In the genomic region with DNA sequence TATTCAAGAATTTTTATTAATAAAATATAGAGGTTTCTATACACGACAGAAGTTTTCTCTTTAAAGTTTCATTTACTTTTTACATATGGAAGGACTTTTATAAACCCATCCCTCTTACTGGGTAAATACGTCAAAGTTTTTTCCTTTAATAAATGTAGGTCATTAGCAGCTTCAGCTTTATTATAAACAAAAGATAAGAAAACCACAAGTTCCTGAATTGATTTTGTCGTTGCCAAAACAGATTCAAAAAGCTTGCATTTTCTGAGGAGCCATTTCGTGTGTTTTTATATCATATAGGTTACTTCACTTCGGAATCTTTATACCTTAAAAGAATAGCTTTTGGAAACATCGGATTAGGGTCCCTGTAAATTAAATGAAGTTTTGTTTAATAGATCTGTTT, we compare ENCODE assay signal across 51 mouse cellular contexts. TPM values are rescaled to one million over a fixed set of nuclear protein-coding genes. Genes with fewer than 3 reads are reported as not detected.
"Had no signal": no experiment of that assay in that cellular context is flagged by ENCODE, and none has a peak within 500 bp of the region (broad histone marks: within the 10 kb centered on the region; RNA-seq: fewer than 3 reads in every experiment).

No protein-coding gene starts in this region.

- H3K4me2 ChIP-seq: heart, embryonic 11.5 days; heart, embryonic 12.5 days; heart, embryonic 13.5 days; heart, embryonic 15.5 days; intestine, embryonic 15.5 days; kidney, embryonic 15.5 days had no signal

- H3K4me3 ChIP-seq: heart, embryonic 10.5 days; heart, embryonic 12.5 days; heart, embryonic 13.5 days; heart, embryonic 15.5 days; hindbrain, embryonic 10.5 days; hindbrain, embryonic 12.5 days; hindbrain, embryonic 13.5 days; hindbrain, embryonic 15.5 days; intestine, embryonic 15.5 days; kidney, embryonic 15.5 days; layer of hippocampus, adult 2 months; left cerebral cortex, adult 2 months had no signal

- H3K9ac ChIP-seq: heart, embryonic 12.5 days; heart, embryonic 13.5 days; heart, embryonic 15.5 days; hindbrain, embryonic 12.5 days; hindbrain, embryonic 15.5 days; intestine, embryonic 15.5 days; kidney, embryonic 15.5 days had no signal

- H3K9me3 ChIP-seq: heart, embryonic 10.5 days; heart, embryonic 12.5 days; heart, embryonic 13.5 days; heart, embryonic 15.5 days; hindbrain, embryonic 10.5 days; hindbrain, embryonic 12.5 days; hindbrain, embryonic 13.5 days; hindbrain, embryonic 15.5 days; intestine, embryonic 15.5 days; kidney, embryonic 15.5 days had no signal

- H3K4me1 ChIP-seq: intestine, embryonic 15.5 days; kidney, embryonic 15.5 days had no signal

- H3K27ac ChIP-seq: heart, embryonic 10.5 days; heart, embryonic 13.5 days; heart, embryonic 15.5 days; hindbrain, embryonic 10.5 days; hindbrain, embryonic 12.5 days; hindbrain, embryonic 13.5 days; hindbrain, postnatal 0 days; intestine, embryonic 15.5 days; kidney, embryonic 15.5 days; kidney, postnatal 0 days; layer of hippocampus, adult 2 months; left cerebral cortex, adult 2 months had no signal

- ATAC-seq: inflammation-experienced regulatory T-cells, adult 6 months; intestine, embryonic 15.5 days; intestine, embryonic 16.5 days; intestine, postnatal 0 days had no signal

- H3K27me3 ChIP-seq: heart, embryonic 12.5 days; heart, embryonic 13.5 days; heart, embryonic 15.5 days; hindbrain, embryonic 12.5 days; hindbrain, embryonic 13.5 days; hindbrain, embryonic 15.5 days; intestine, embryonic 15.5 days; kidney, embryonic 15.5 days had no signal

- H3K36me3 ChIP-seq: heart, embryonic 10.5 days; heart, embryonic 12.5 days; heart, embryonic 13.5 days; heart, embryonic 15.5 days; hindbrain, embryonic 10.5 days; hindbrain, embryonic 12.5 days; hindbrain, embryonic 13.5 days; hindbrain, embryonic 15.5 days; intestine, embryonic 15.5 days; kidney, embryonic 15.5 days had no signal

- DNase-seq: heart, postnatal 10 days; heart, postnatal 14 days; heart, postnatal 36 days; heart, postnatal 4 days; kidney, adult 11 months; kidney, adult 18-20 months; kidney, adult 2 months; kidney, adult 8-10 months; kidney, adult 9 months; kidney, postnatal 10 days; kidney, postnatal 14 days; kidney, postnatal 25 days; kidney, postnatal 36 days; kidney, postnatal 4 days; layer of hippocampus, adult 9-11 months; layer of hippocampus, postnatal 36 days had no signal

RNA-seq across cellular contexts. Expression of a gene that starts 2.0 kb away (rescaled TPM):
- total RNA-seq: heart, postnatal 10 days; heart, postnatal 14 days; heart, postnatal 25 days; heart, postnatal 36 days; heart, postnatal 4 days; hematopoietic stem cell, adult 5-6 weeks; hindbrain, postnatal 0 days; layer of hippocampus, adult 18-20 months; layer of hippocampus, adult 2 months; layer of hippocampus, adult 8-10 months; layer of hippocampus, postnatal 10 days; layer of hippocampus, postnatal 14 days; layer of hippocampus, postnatal 25 days; layer of hippocampus, postnatal 36 days; left cerebral cortex, adult 18-20 months; left cerebral cortex, adult 2 months; left cerebral cortex, adult 8-10 months had no signal
- polyA plus RNA-seq: heart, embryonic 10.5 days; heart, embryonic 11.5 days; heart, embryonic 12.5 days; heart, embryonic 13.5 days; heart, embryonic 14.5 days; heart, embryonic 15.5 days; heart, embryonic 16.5 days; heart, postnatal 0 days; hindbrain, embryonic 10.5 days; hindbrain, embryonic 11.5 days; hindbrain, embryonic 12.5 days; hindbrain, embryonic 13.5 days; hindbrain, embryonic 15.5 days; hindbrain, embryonic 16.5 days; hindbrain, postnatal 0 days; inflammation-experienced regulatory T-cells, adult 6 months; intestine, embryonic 14.5 days; intestine, embryonic 15.5 days; intestine, embryonic 16.5 days; intestine, postnatal 0 days; kidney, adult 2 months; kidney, embryonic 14.5 days; kidney, embryonic 15.5 days; kidney, postnatal 0 days; large intestine, adult 2 months had no signal
